Mouse (Mus musculus): ENCODE data around the gene Fam221b. TPM values are rescaled to one million over a fixed set of nuclear protein-coding genes. Genes with fewer than 3 reads are reported as not detected.

The Fam221b gene
- polyA plus RNA-seq, 1 experiment from 2014 or later = 1.5 TPM

- 0 out of 2 replicates have a peak, but pooled peaks have one; percentile 17 for ATAC-seq (ENCODE audit: low FRiP score, low read depth)
- Histone ChIP-seq H3K9me3 (no peaks in the 10 kb centered on the region), H3K4me1 (replicated peaks) (peaks cover 49% of the 10 kb centered on the region)
Observed at GRCm38 (mm10) chr4:43631956-43632920, 36.7 kb downstream of the Fam221b start.

GRCm38 (mm10) chr4:43631046-43631955 is 37.6 kb downstream of the Fam221b start, which contains the start of gene Npr2:
TSS of gene Npr2 (plus strand) at chr4:43631935.
- Histone ChIP-seq H3K27me3 (no peaks in the 10 kb centered on the region), H3K4me3 (peak within 1 kb of the TSS; percentile 70), H3K4me2 (peak within 1 kb of the TSS; percentile 98), H3K9ac (peak within 1 kb of the TSS; percentile 92), H3K4me1 (replicated peaks) (peaks cover 49% of the 10 kb centered on the region), H3K36me3 (no peaks in the 10 kb centered on the region), H3K27ac (replicated peaks) (peak within 1 kb of the TSS; percentile 84), H3K9me3 (no peaks in the 10 kb centered on the region)
- peak; percentile 45 for ATAC-seq (ENCODE audit: low FRiP score, low read depth)
- WGBS = under 1% methylated on average over 46 of the region's 70 CpGs

More at GRCm38 (mm10) chr4:43631956-43632920, 36.7 kb downstream of the Fam221b start:
- Histone ChIP-seq H3K27me3 (no peaks in the 10 kb centered on the region), H3K27ac (replicated peaks) (peak overlapping the region; percentile 84), H3K9ac (peak overlapping the region; percentile 92), H3K4me3 (peak overlapping the region; percentile 70), H3K36me3 (no peaks in the 10 kb centered on the region), H3K4me2 (peak overlapping the region; percentile 98)
- 45% methylated on average over 42 of the region's 42 CpGs for WGBS

GRCm38 (mm10) chr4:43630671-43631045 is 38.3 kb downstream of the Fam221b start:
- peak overlapping the region; percentile 92 for H3K9ac ChIP-seq
- no peaks in the 10 kb centered on the region for H3K27me3 ChIP-seq
- WGBS = 12% methylated on average over 5 of the region's 5 CpGs
- peak overlapping the region; percentile 84 for H3K27ac ChIP-seq (replicated peaks)
- H3K4me2 ChIP-seq = peak overlapping the region; percentile 98
- H3K36me3 ChIP-seq = no peaks in the 10 kb centered on the region
- peak overlapping the region; percentile 70 for H3K4me3 ChIP-seq
- H3K4me1 ChIP-seq (replicated peaks) = peaks cover 49% of the 10 kb centered on the region
- ATAC-seq (ENCODE audit: low FRiP score, low read depth) = peak; percentile 35; the same call in 1 of the 2 replicates
- H3K9me3 ChIP-seq = no peaks in the 10 kb centered on the region

GRCm38 (mm10) chr4:43630030-43630581 is 38.8 kb downstream of the Fam221b start:
- Histone ChIP-seq H3K4me2 (peak overlapping the region; percentile 98), H3K9ac (peak overlapping the region; percentile 26; the same call in 1 of the 2 replicates), H3K4me1 (replicated peaks) (peaks cover 49% of the 10 kb centered on the region), H3K9me3 (0 out of 2 replicates have a peak, but pooled peaks cover 5% of the 10 kb centered on the region), H3K4me3 (no peak overlapping the region), H3K27ac (replicated peaks) (peak overlapping the region; percentile 84), H3K36me3 (no peaks in the 10 kb centered on the region), H3K27me3 (no peaks in the 10 kb centered on the region)
- WGBS = under 1% methylated on average over 5 of the region's 5 CpGs
- peak; percentile 70 for ATAC-seq (ENCODE audit: low FRiP score, low read depth)

- Histone ChIP-seq H3K4me1 (replicated peaks) (peaks cover 49% of the 10 kb centered on the region), H3K4me3 (no peak overlapping the region), H3K4me2 (peak overlapping the region; percentile 38), H3K9ac (no peak overlapping the region), H3K36me3 (no peaks in the 10 kb centered on the region), H3K27me3 (no peaks in the 10 kb centered on the region), H3K27ac (replicated peaks) (no peak overlapping the region), H3K9me3 (0 out of 2 replicates have a peak, but pooled peaks cover 6% of the 10 kb centered on the region)
- ATAC-seq (ENCODE audit: low FRiP score, low read depth) = no peak
- 41% methylated on average over 20 of the region's 20 CpGs for WGBS
Observed at GRCm38 (mm10) chr4:43629106-43629817, 39.7 kb downstream of the Fam221b start.

GRCm38 (mm10) chr4:43620146-43620778 is 48.7 kb downstream of the Fam221b start:
- Histone ChIP-seq H3K9me3 (0 out of 2 replicates have a peak, but pooled peaks cover 2% of the 10 kb centered on the region), H3K9ac (no peak overlapping the region), H3K4me1 (replicated peaks) (no peaks in the 10 kb centered on the region), H3K36me3 (no peaks in the 10 kb centered on the region), H3K27ac (replicated peaks) (no peak overlapping the region), H3K4me3 (no peak overlapping the region), H3K27me3 (no peaks in the 10 kb centered on the region), H3K4me2 (no peak overlapping the region)
- WGBS = 90% methylated on average over 4 of the region's 4 CpGs
- no peak for ATAC-seq (ENCODE audit: low FRiP score, low read depth)

GRCm38 (mm10) chr4:43613060-43613730 is 55.8 kb downstream of the Fam221b start:
- Histone ChIP-seq H3K4me2 (no peak overlapping the region), H3K36me3 (no peaks in the 10 kb centered on the region), H3K4me1 (replicated peaks) (no peaks in the 10 kb centered on the region), H3K9me3 (no peaks in the 10 kb centered on the region), H3K27ac (replicated peaks) (no peak overlapping the region), H3K9ac (no peak overlapping the region), H3K27me3 (no peaks in the 10 kb centered on the region), H3K4me3 (no peak overlapping the region)
- ATAC-seq (ENCODE audit: low FRiP score, low read depth) = no peak
- 70% methylated on average over 3 of the region's 3 CpGs for WGBS

- Histone ChIP-seq H3K9me3 (no peaks in the 10 kb centered on the region), H3K27ac (replicated peaks) (no peak overlapping the region), H3K36me3 (no peaks in the 10 kb centered on the region), H3K9ac (no peak overlapping the region), H3K27me3 (no peaks in the 10 kb centered on the region), H3K4me2 (no peak overlapping the region), H3K4me3 (no peak overlapping the region), H3K4me1 (replicated peaks) (no peaks in the 10 kb centered on the region)
- ATAC-seq (ENCODE audit: low FRiP score, low read depth) = no peak
- 78% methylated on average over 10 of the region's 10 CpGs for WGBS
Observed at GRCm38 (mm10) chr4:43612534-43612933, 56.4 kb downstream of the Fam221b start.
